Mouse (Mus musculus) liver, postnatal 0 days (tissue): Measurements from ENCODE around the gene Pepd.

Source experiments
- CTCF ChIP-seq: sonication (generic); IDR thresholded peaks from 2 replicates; pipeline ENCODE4 v1.5.1; 2016; ENCODE audit warnings: antibody characterized with exemption, low read depth
- EP300 ChIP-seq: IDR thresholded peaks from 2 replicates; pipeline ENCODE4 v1.6.1; 2016; ENCODE audit warnings: antibody characterized with exemption, low read depth, mild to moderate bottlenecking

DNA sequence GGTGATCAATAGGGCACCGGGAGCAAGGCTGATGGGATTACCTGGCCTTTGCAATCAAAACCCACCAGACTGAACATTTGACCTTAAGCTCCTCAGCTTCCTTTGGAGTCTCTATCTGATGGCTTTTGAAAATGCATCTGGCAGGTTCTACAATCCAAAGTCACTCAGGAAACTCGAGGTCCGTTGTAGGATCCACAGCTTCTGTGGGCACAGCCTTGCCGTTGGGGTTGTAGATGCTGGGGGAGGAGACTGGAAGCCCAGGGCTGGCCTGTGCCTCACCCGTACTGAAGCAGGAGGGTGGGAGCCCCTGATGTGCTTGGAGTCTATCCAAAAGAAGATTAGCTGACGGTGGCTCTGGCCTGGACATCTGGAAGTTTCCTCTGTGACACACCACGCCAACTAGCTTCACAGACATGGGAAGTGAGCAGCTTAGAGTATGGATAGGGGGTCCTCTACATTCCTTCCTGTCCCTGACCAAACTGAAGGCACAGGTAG lies 18.1 kb downstream of the Pepd start:
- TF ChIP-seq CTCF, result no peak
- TF ChIP-seq EP300, result no peak
